Mouse (Mus musculus) thymus, adult 2 months (tissue): ENCODE measurements at regions not wholly inside any gene's neighbourhood (a gene's known extent, or its start where the extent isn't known, plus 50 kb on each side); places are given as distances from the start of the nearest gene placed in this dataset.

Source experiments
- CTCF ChIP-seq: fragments of 200-500 bp; IDR thresholded peaks from 2 replicates; pipeline ENCODE4 v1.5.1; 2012; ENCODE audit warnings: mild to moderate bottlenecking, control low read depth, low read length, moderate library complexity, borderline replicate concordance; ENCODE audit not compliant: control insufficient read depth, poor library complexity, insufficient read depth; ENCODE audit errors: extremely low read depth
- POLR2A ChIP-seq: fragments of 200-500 bp; IDR thresholded peaks from 2 replicates; pipeline ENCODE4 v1.6.1; 2012; ENCODE audit warnings: mild to moderate bottlenecking, low read length, control low read depth, moderate library complexity; ENCODE audit not compliant: control insufficient read depth, poor library complexity, insufficient read depth; ENCODE audit errors: extremely low read depth

DNA sequence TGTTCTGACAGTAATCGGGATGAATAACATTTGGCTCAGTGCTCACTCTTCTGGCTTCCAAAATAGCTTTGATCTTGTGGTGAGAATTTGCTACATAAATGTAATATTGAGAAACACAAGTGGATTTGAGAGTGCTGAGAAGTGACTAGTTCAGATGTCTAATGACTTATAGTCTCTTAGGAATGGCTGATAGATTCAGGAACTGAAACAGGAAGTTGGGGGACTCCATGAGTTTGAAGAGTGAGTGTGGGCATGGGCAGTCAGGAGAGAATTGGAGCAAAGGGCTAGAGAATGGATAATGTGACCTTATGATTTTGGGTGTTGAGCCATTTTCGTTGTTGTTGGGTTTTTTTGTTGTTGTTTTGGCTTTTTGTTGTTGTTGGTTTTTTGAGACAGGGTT, 70.9 kb upstream of the Cdkn2b start:
- no peak for TF ChIP-seq POLR2A
- no peak for TF ChIP-seq CTCF
